Mouse (Mus musculus): ENCODE measurements around the gene Kctd10.

The Kctd10 gene

DNA sequence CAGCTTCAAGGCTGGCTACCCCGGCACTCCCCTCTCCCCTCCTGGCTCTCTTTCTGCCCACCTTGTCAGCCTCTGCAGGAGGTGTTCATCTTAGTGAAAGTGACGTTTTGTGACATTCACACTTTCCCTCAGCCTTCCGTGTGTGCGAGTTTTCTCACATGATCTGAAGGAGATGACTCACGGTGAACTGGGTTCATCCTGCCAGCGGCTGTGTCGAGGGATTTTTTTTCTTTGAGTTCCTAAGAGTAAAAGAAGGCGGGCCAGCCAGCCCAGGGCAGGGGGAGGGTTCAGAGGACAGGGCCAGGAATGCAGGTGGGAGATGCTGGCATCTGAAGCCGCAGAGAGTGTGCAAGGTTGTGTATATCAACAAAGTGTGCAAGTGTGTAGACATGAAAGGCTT is 12.9 kb upstream of the Kctd10 start:
- Histone ChIP-seq H3K9me3 (ENCODE audit: low read length) (no peaks in the 10 kb centered on the region), H3K36me3 (ENCODE audit: insufficient read depth, low read length) (peaks cover 98% of the 10 kb centered on the region), H3K4me1 (replicated peaks; ENCODE audit: low read depth, low read length) (peaks cover 36% of the 10 kb centered on the region), H3K27me3 (ENCODE audit: insufficient read depth, low read length) (no peaks in the 10 kb centered on the region), H3K4me3 (replicated peaks; ENCODE audit: low read length) (peak overlapping the region; percentile 50)
- TF ChIP-seq CTCF (conservative IDR thresholded peaks at IDR 0.05; ENCODE audit: low read length) (no peak), POU5F1 (IDR thresholded peaks at IDR 0.05; ENCODE audit: borderline replicate concordance, low read length) (no peak), NANOG (IDR thresholded peaks at IDR 0.05; ENCODE audit: borderline replicate concordance, low read length) (no peak)

DNA sequence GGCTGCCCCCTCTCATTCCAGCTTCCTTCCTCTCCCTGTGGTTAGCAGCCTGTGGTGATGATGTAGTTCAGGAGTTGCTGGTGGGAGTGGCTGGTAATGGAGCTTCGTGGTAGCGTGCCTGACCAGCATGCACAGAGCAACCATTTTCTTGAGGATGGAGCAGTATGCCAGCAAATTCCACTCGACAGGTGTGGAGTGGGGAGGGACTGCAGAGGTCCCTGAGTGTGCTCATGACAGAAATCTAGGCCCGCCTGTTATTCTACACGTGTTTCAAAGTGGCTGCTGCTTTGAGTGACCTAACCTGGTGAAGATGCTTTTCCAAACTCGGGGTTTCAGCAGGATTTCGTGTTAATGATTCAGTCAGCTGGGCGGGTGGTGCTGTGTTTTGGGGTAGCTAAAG is 4.1 kb upstream of the Kctd10 start:
- Histone ChIP-seq H3K27me3 (ENCODE audit: insufficient read depth, low read length) (no peaks in the 10 kb centered on the region), H3K4me3 (replicated peaks; ENCODE audit: low read length) (no peak overlapping the region), H3K9me3 (ENCODE audit: low read length) (no peaks in the 10 kb centered on the region), H3K36me3 (ENCODE audit: insufficient read depth, low read length) (peaks cover 58% of the 10 kb centered on the region), H3K4me1 (replicated peaks; ENCODE audit: low read depth, low read length) (peaks cover 53% of the 10 kb centered on the region)
- TF ChIP-seq CTCF (conservative IDR thresholded peaks at IDR 0.05; ENCODE audit: low read length) (no peak), NANOG (IDR thresholded peaks at IDR 0.05; ENCODE audit: borderline replicate concordance, low read length) (no peak), POU5F1 (IDR thresholded peaks at IDR 0.05; ENCODE audit: borderline replicate concordance, low read length) (no peak)

DNA sequence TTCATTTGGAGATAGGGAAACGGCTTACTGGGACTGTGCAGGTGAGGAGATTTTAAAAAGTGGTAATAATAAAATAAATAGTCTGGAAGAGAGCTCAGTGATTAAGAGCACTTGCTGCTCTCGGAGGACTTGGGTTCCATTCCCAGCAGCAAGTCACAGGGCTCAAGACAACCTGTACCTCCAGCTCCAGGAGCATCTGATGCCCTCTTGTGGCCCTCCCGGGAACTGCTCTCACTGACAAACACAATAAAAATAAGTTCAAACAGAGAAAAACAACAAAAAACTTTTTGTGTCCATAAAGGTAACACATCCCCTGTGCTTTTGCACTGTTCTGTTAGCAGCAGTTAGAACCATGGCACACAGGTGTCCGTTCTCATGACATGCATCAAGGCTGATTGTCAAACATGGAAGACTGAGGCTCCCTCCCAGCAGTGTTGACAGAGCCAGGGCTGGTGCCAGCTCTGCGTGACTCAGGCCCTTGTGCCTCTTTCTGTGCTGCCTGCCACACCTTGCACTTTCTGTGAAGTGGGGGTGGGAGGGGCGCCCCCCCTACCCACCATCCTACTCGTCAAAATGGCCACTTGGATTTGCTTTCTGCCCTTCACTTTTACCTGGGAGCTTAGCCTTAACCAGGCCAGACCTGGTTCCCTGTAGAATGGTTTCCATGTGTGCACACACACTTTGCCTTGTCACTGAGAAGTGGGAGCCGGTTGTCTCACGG is 3.0 kb upstream of the Kctd10 start:
- TF ChIP-seq NANOG (IDR thresholded peaks at IDR 0.05; ENCODE audit: borderline replicate concordance, low read length), result no peak
- TF ChIP-seq CTCF (conservative IDR thresholded peaks at IDR 0.05; ENCODE audit: low read length), result peak; percentile 97
- no peaks in the 10 kb centered on the region for H3K9me3 ChIP-seq (ENCODE audit: low read length)
- no peak overlapping the region for H3K4me3 ChIP-seq (replicated peaks; ENCODE audit: low read length)
- H3K36me3 ChIP-seq (ENCODE audit: insufficient read depth, low read length), result peaks cover 47% of the 10 kb centered on the region
- H3K27me3 ChIP-seq (ENCODE audit: insufficient read depth, low read length), result no peaks in the 10 kb centered on the region
- H3K4me1 ChIP-seq (replicated peaks; ENCODE audit: low read depth, low read length), result peaks cover 64% of the 10 kb centered on the region

DNA sequence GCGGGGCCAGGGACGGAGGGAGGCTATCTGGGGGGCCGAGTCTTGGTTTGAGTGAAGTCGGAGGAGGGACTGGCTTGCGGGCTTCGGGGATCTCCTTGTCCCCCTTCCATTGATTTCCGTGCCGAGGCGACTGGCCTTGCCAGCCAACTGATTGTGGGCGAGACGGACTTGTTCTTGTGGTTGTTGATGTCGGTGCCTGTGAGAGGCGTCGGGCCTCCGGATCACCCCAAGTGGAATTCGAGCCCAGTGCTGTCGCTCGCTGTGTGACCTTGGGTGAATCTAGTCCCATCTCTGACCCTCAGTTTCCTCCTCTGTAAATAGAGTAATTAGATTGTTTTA is 674 bp upstream of the Kctd10 start:
- peaks cover 62% of the 10 kb centered on the region for H3K4me1 ChIP-seq (replicated peaks; ENCODE audit: low read depth, low read length)
- H3K27me3 ChIP-seq (ENCODE audit: insufficient read depth, low read length), result no peaks in the 10 kb centered on the region
- H3K4me3 ChIP-seq (replicated peaks; ENCODE audit: low read length), result peak overlapping the region; percentile 95
- H3K9me3 ChIP-seq (ENCODE audit: low read length), result no peaks in the 10 kb centered on the region
- H3K36me3 ChIP-seq (ENCODE audit: insufficient read depth, low read length), result peaks cover 24% of the 10 kb centered on the region
- TF ChIP-seq CTCF (conservative IDR thresholded peaks at IDR 0.05; ENCODE audit: low read length) (no peak), NANOG (IDR thresholded peaks at IDR 0.05; ENCODE audit: borderline replicate concordance, low read length) (no peak), POU5F1 (IDR thresholded peaks at IDR 0.05; ENCODE audit: borderline replicate concordance, low read length) (no peak)

DNA sequence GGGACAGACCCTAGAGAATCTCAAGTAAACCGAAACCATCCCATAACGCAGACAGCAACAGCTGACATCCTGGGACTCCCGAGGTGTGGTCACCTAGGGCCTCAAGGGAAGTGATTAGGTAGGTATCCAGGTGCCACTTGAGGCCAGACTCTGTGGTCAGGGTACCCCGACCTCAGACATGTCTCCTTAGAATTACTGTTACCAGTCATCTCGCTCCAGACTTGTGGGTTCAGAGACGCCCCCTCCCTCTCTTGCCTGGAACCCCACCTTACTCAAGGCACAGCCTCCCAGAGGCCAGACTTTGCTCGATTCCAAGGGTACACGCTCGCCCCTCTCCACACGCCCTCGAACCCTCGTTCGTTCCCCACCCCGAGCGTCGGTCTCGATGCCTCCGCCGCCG is 545 bp downstream of the Kctd10 start:
- Histone ChIP-seq H3K4me1 (replicated peaks; ENCODE audit: low read depth, low read length) (peaks cover 74% of the 10 kb centered on the region), H3K36me3 (ENCODE audit: insufficient read depth, low read length) (peaks cover 21% of the 10 kb centered on the region), H3K27me3 (ENCODE audit: insufficient read depth, low read length) (no peaks in the 10 kb centered on the region), H3K4me3 (replicated peaks; ENCODE audit: low read length) (peak overlapping the region; percentile 95), H3K9me3 (ENCODE audit: low read length) (no peaks in the 10 kb centered on the region)
- TF ChIP-seq NANOG (IDR thresholded peaks at IDR 0.05; ENCODE audit: borderline replicate concordance, low read length) (no peak), CTCF (conservative IDR thresholded peaks at IDR 0.05; ENCODE audit: low read length) (no peak), POU5F1 (IDR thresholded peaks at IDR 0.05; ENCODE audit: borderline replicate concordance, low read length) (no peak)

DNA sequence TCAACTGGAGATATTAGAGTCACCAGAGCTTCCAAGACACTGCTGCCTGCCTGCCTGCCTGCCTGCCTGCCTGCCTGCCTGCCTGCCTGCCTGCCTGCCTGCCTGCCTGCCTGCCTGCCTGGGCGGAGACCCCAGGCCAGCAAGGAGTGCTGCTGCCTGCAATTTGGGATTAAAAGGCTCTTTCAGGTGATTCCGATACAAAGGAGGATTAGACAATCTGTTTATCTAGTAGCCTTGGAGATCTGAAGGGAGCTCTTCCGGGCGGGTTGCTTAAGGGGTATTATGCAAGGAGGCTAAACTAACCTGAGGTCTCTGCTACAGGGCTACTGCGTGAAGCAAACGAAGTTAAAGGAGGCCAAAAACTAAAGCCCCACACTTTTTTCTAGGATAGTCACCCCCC is 1.4 kb downstream of the Kctd10 start:
- Histone ChIP-seq H3K9me3 (ENCODE audit: low read length) (no peaks in the 10 kb centered on the region), H3K4me1 (replicated peaks; ENCODE audit: low read depth, low read length) (peaks cover 75% of the 10 kb centered on the region), H3K36me3 (ENCODE audit: insufficient read depth, low read length) (peaks cover 23% of the 10 kb centered on the region), H3K4me3 (replicated peaks; ENCODE audit: low read length) (peak overlapping the region; percentile 95; the same call in 1 of the 2 replicates), H3K27me3 (ENCODE audit: insufficient read depth, low read length) (no peaks in the 10 kb centered on the region)
- no peak for TF ChIP-seq NANOG (IDR thresholded peaks at IDR 0.05; ENCODE audit: borderline replicate concordance, low read length)
- no peak for TF ChIP-seq POU5F1 (IDR thresholded peaks at IDR 0.05; ENCODE audit: borderline replicate concordance, low read length)
- TF ChIP-seq CTCF (conservative IDR thresholded peaks at IDR 0.05; ENCODE audit: low read length), result no peak

DNA sequence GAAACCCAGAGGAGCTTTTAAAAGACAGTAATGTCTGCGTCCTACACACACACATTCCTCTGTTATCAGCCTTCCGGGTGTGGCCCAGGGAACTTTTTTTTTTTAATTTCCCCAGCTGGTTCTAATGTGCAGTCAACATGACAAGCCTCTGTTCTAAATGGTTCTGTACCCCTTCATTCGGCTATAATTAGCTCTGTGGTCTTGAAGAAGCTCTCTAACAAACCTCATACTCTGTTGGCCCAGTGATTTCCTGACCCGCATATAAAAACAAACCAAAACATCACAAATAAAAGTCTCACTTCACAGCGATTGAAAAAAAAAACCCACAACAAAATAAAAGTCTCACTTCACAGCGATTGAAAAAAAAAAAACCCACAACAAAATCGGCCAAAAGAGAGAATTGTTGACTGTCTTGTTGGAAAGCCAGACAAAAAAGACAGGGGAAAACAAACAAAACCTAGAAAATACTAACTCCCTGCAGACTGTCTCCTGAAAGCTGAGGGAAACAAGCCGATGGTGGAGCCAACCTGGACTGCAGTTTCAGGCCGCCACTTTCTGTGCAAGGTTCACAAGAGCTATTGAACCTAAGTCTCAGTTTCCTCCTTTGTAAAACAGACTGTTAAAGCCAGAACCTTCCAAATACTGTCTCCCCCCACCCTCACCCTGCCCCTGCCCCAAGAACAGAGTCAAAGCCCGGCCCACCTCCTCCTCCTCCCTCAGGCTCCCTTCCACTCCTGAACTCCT is 2.0 kb downstream of the Kctd10 start:
- Histone ChIP-seq H3K27me3 (ENCODE audit: insufficient read depth, low read length) (no peaks in the 10 kb centered on the region), H3K36me3 (ENCODE audit: insufficient read depth, low read length) (peaks cover 23% of the 10 kb centered on the region), H3K4me3 (replicated peaks; ENCODE audit: low read length) (peak overlapping the region; percentile 95; the same call in 1 of the 2 replicates), H3K4me1 (replicated peaks; ENCODE audit: low read depth, low read length) (peaks cover 75% of the 10 kb centered on the region), H3K9me3 (ENCODE audit: low read length) (no peaks in the 10 kb centered on the region)
- TF ChIP-seq POU5F1 (IDR thresholded peaks at IDR 0.05; ENCODE audit: borderline replicate concordance, low read length) (no peak), NANOG (IDR thresholded peaks at IDR 0.05; ENCODE audit: borderline replicate concordance, low read length) (no peak), CTCF (conservative IDR thresholded peaks at IDR 0.05; ENCODE audit: low read length) (no peak)

DNA sequence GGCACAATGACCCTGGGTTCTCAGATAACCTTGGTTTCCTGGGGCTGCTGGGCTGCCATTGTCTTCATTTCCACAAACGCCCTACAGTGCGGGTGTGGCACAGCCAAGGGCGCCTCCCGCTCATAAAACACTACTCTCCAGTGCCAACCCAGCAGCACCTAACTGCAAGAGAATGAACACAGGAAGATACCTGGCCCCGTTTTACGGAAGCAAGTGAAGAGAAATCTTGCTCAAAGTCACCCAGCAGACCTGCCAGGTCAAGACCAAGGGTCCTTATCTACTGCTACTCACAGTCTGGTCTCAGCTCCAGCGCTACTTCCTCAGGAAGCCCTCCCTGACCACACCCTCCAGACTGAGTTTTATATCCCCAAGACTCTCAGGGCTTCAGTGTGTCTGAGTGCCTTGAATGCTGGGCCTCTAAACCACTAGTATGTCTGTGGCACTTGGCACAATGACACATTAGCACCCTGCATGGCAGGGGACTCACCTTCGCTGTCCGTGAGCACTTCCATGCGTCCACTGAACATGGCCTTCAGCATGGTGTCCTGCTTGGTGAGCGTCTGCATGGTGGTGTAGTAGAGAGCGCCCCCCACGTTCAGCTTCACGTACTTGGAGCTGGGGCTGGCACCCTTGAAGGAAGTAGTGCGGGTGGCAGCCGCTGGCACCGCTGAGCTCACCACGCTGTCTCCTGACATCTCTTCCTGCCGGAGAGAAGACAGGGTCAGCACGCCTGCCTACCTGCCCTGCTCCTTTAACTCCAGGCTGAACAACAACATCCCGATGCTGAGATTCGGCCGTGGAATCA is 5.7 kb downstream of the Kctd10 start:
- no peak for TF ChIP-seq NANOG (IDR thresholded peaks at IDR 0.05; ENCODE audit: borderline replicate concordance, low read length)
- TF ChIP-seq CTCF (conservative IDR thresholded peaks at IDR 0.05; ENCODE audit: low read length), result no peak
- TF ChIP-seq POU5F1 (IDR thresholded peaks at IDR 0.05; ENCODE audit: borderline replicate concordance, low read length), result no peak
- Histone ChIP-seq H3K27me3 (ENCODE audit: insufficient read depth, low read length) (no peaks in the 10 kb centered on the region), H3K4me1 (replicated peaks; ENCODE audit: low read depth, low read length) (peaks cover 91% of the 10 kb centered on the region), H3K36me3 (ENCODE audit: insufficient read depth, low read length) (peaks cover 60% of the 10 kb centered on the region), H3K9me3 (ENCODE audit: low read length) (no peaks in the 10 kb centered on the region), H3K4me3 (replicated peaks; ENCODE audit: low read length) (0 out of 2 replicates have a peak overlapping the region, but pooled peaks have one; percentile 10)
